Mouse (Mus musculus): ENCODE data around the gene Bhlhe41.

GRCm38 (mm10) chr6:145823103-145823502 lies 42.3 kb downstream of the Bhlhe41 start:
- no peak for TF ChIP-seq CTCF (IDR thresholded peaks at IDR 0.05; ENCODE audit: low read depth)
- no peak for TF ChIP-seq EP300 (IDR thresholded peaks at IDR 0.05; ENCODE audit: low read depth)
